Mouse (Mus musculus): Measurements from ENCODE around the gene Sirt3. TPM values are rescaled to one million over a fixed set of nuclear protein-coding genes. Genes with fewer than 3 reads are reported as not detected.

Sirt3 gene
- 40.9 and 41.6 TPM in 2 replicates for polyA plus RNA-seq (2016; fragmentation: Nextera tagmentation; extraction: Ambion mirVana)

DNA sequence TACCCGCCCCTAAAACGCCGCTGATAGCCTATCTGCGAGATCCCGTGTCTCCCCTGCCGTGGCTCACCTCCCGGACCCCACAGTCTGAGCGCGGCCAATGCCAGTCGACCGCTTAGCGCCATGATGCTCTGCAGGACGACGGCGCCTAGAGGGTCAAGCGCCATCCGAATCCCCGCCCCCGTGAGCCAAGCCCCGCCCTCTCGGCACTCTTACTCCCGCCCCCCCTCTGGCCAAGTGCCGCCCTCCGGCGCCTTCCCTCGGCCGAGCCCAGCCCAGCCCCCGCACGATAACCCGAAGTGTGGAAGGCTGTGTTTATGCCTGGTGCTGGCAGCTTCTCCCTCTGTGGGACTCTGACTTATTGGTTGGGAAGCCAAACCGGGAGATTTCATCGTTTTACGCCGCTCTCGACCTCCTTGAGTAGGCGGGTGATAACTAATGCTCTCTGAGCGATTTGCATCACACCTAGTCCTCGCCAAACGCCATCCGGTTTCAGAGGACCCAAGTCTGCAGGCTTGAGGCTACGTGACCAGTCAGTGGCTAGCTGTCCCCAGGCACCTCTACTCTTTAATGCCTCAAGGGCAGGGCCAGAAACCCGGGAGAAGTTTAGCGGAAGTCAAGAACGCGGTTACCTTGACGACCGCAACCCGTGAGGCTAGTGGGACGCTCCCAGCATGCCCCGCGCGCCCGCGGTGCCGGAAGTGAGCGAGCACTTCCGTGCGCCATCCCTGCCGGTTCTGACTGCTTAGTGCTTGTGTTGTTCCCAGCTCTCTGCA, at the start of gene Sirt3, which contains the start of gene Psmd13:
Gene Sirt3, minus strand, starts transcription at position 614 of the 773 bp plus-strand sequence.
Gene Psmd13, plus strand, starts transcription at position 273 of the 773 bp plus-strand sequence.
- Histone ChIP-seq H3K36me3 (peaks cover 33% of the 10 kb centered on the region), H3K27me3 (replicated peaks) (no peaks in the 10 kb centered on the region), H3K9me3 (replicated peaks) (no peaks in the 10 kb centered on the region), H3K4me1 (replicated peaks) (peaks cover 21% of the 10 kb centered on the region), H3K9ac (peak within 1 kb of the TSS; percentile 93), H3K4me3 (peak within 1 kb of the TSS; percentile 98), H3K27ac (ENCODE audit: poor library complexity, severe bottlenecking) (peak within 1 kb of the TSS; percentile 91), H3K4me2 (peak within 1 kb of the TSS; percentile 85)
- whole genome bisulfite sequencing = under 1% methylated on average over 59 of the region's 59 CpGs
- ATAC-seq (ENCODE audit: insufficient number of reproducible peaks, low FRiP score) = peak; percentile 98

DNA sequence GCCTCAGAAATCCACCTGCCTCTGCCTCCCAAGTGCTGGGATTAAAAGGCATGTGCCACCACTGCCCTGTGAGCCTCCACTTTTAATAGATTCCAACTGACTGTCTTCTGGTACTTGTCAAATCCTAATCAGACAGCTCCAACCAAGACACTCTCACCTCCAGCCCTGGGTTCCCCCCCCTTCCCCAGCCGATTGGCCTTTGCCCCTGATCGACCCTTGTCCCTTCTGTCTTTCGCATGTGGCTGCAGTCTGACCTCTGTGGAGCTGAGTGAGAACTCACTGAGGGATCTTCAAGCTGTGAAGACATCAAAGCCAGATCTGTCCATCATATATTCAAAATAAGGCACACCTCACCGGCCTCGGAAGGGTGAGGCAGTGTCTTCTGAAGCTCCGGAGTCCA, 45.1 kb upstream of the Sirt3 start:
- H3K36me3 ChIP-seq = no peaks in the 10 kb centered on the region
- 81% methylated on average over 6 of the region's 6 CpGs for WGBS
- peaks cover 10% of the 10 kb centered on the region for H3K4me1 ChIP-seq (replicated peaks)
- H3K9ac ChIP-seq = no peak overlapping the region
- no peak overlapping the region for H3K4me2 ChIP-seq
- no peak for ATAC-seq (ENCODE audit: insufficient number of reproducible peaks, low FRiP score)
- H3K27ac ChIP-seq (ENCODE audit: poor library complexity, severe bottlenecking) = no peak overlapping the region
- peaks cover 51% of the 10 kb centered on the region for H3K27me3 ChIP-seq (replicated peaks)
- H3K9me3 ChIP-seq (replicated peaks) = 0 out of 2 replicates have a peak, but pooled peaks cover 7% of the 10 kb centered on the region
- H3K4me3 ChIP-seq = no peak overlapping the region

DNA sequence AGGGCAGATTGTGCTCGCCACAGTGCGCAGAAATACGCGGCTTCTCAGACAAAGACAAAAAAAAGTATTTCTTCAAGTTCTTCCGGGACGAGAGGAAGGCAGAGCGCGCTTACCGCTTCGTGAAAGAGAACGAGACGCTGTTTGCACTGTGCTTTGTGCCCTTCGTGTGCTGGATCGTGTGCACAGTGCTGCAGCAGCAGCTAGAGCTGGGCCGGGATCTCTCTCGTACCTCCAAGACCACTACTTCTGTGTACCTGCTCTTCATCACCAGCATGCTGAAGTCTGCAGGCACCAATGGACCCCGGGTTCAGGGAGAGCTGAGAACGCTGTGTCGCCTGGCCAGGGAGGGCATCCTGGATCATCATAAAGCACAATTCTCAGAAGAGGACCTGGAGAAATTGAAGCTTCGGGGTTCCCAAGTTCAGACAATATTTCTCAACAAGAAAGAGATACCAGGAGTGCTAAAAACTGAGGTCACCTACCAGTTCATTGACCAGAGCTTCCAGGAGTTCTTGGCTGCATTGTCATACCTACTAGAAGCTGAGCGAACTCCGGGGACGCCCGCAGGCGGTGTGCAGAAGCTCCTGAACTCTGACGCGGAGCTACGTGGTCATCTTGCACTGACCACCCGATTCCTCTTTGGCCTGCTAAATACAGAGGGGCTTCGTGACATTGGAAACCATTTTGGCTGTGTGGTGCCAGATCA, 41.1 kb upstream of the Sirt3 start:
- Histone ChIP-seq H3K4me1 (replicated peaks) (peaks cover 11% of the 10 kb centered on the region), H3K4me3 (peak overlapping the region; percentile 39)

DNA sequence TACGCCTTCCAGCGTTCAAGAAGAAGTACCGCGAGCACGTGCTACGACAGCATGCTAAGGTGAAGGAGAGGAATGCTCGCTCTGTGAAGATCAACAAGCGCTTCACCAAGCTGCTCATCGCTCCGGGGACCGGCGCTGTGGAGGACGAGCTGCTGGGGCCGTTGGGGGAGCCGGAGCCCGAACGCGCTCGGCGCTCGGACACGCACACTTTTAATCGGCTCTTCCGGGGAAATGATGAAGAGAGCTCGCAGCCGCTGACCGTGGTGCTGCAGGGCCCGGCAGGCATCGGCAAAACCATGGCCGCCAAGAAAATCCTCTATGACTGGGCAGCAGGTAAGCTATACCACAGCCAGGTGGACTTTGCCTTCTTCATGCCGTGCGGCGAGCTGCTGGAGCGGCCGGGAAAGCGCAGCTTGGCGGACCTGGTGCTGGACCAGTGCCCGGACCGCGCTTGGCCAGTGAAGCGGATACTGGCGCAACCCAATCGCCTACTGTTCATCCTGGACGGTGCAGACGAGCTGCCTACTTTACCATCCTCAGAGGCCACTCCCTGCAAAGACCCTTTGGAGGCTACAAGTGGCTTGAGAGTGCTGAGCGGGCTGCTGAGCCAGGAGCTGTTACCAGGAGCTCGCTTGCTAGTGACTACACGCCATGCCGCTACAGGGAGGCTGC, 40.4 kb upstream of the Sirt3 start:
- H3K4me1 ChIP-seq (replicated peaks) = peaks cover 11% of the 10 kb centered on the region
- H3K36me3 ChIP-seq = no peaks in the 10 kb centered on the region
- peaks cover 89% of the 10 kb centered on the region for H3K27me3 ChIP-seq (replicated peaks)
- no peak overlapping the region for H3K27ac ChIP-seq (ENCODE audit: poor library complexity, severe bottlenecking)
- 3% methylated on average over 49 of the region's 49 CpGs for WGBS
- H3K4me2 ChIP-seq = peak overlapping the region; percentile 66
- no peaks in the 10 kb centered on the region for H3K9me3 ChIP-seq (replicated peaks)
- ATAC-seq (ENCODE audit: insufficient number of reproducible peaks, low FRiP score) = no peak
- H3K9ac ChIP-seq = peak overlapping the region; percentile 11; the same call in 1 of the 2 replicates
- peak overlapping the region; percentile 39 for H3K4me3 ChIP-seq

More for the DNA sequence above, 41.1 kb upstream of the Sirt3 start:
- Histone ChIP-seq H3K9ac (no peak overlapping the region), H3K9me3 (replicated peaks) (no peaks in the 10 kb centered on the region), H3K27me3 (replicated peaks) (peaks cover 84% of the 10 kb centered on the region), H3K4me2 (peak overlapping the region; percentile 66), H3K36me3 (no peaks in the 10 kb centered on the region), H3K27ac (ENCODE audit: poor library complexity, severe bottlenecking) (no peak overlapping the region)
- 24% methylated on average over 30 of the region's 30 CpGs for WGBS
- ATAC-seq (ENCODE audit: insufficient number of reproducible peaks, low FRiP score) = no peak

DNA sequence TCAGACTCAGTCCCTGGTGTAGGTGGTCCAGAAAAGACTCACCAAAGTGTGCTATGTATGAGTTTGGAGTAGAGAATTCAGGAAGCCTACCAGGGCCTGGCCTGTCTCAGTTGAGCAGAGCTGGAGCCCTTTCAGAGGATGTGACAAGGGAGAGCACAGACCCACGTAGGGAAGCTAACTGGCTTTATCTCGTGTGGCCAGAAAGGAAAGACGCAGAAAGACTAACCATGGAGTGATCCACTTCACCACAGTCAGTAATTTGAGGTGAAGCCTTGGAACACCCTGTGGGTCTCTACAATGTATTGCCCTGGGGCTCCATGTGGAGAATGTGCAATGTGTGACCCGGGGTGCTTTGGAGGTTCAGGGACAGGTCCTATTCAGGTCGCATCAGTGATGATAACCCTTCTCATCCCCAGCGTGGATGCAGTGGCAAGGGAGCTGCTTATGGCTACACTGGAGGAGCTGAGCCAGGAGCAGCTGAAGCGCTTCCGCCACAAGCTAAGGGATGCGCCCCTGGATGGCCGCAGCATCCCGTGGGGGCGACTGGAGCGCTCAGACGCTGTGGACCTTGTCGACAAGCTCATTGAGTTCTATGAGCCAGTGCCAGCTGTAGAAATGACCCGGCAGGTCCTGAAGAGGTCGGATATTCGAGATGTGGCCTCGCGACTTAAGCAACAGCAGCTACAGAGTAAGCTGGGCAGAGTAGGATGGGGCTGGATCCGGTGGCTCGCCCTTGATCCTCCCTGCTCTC, 39.3 kb upstream of the Sirt3 start:
- H3K27me3 ChIP-seq (replicated peaks) = peaks cover 87% of the 10 kb centered on the region
- H3K9ac ChIP-seq = no peak overlapping the region
- H3K4me1 ChIP-seq (replicated peaks) = peaks cover 11% of the 10 kb centered on the region
- no peak overlapping the region for H3K4me3 ChIP-seq
- H3K9me3 ChIP-seq (replicated peaks) = no peaks in the 10 kb centered on the region
- no peak overlapping the region for H3K4me2 ChIP-seq
- no peaks in the 10 kb centered on the region for H3K36me3 ChIP-seq
- no peak overlapping the region for H3K27ac ChIP-seq (ENCODE audit: poor library complexity, severe bottlenecking)
- WGBS = 22% methylated on average over 22 of the region's 22 CpGs
- no peak for ATAC-seq (ENCODE audit: insufficient number of reproducible peaks, low FRiP score)

DNA sequence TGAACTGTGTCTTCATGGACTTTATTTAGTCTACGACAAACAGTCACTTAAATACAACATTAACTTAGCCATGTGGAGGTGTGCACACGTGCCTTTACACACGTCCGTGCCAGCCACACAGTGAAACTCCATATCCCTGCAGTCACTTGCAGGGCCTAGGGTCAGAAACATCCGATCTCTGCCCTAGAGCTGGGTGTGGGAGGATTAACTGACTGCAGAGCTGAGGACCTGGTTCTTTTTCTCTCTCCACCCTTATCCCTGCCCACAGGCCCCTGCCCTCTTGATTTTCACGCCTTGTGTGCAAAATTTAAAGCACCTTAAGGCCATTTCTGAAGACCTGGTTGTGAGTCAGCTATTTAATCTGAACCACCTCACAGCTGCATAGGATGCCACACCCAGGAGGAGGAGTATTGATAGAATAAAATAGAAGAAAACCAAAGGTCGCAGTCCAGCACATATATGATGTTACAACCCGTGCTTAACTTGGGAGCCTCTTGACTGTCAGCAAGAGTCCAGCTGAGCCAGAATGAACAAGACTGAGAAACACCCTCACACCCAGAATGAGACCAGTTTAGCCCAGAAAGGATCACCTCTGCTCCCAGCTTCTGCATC, 38.4 kb upstream of the Sirt3 start, which contains the start of gene Nlrp6:
Gene Nlrp6, plus strand, starts transcription at position 485 of the 612 bp plus-strand sequence.
- WGBS = 71% methylated on average over 8 of the region's 8 CpGs
- no peak within 1 kb of the TSS for H3K9ac ChIP-seq
- no peak for ATAC-seq (ENCODE audit: insufficient number of reproducible peaks, low FRiP score)

DNA sequence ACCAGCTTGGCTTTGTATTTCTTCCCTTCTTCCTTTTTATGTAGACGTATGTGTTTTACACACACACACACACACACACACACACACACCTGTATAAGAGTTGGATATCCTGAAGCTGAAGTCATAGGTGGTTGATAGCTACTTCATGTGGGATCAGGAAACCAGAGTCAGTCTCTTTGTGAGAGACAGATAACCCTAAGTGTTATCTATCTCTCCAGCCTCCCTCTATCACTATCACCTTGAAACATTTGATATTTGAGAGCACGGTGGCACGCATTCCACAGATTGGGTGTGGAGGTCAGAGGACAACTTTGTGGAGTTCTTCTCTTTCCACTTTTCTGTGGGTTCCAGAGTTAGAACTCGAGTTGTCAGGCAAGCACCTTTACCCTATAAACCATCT, 37.8 kb upstream of the Sirt3 start:
- no peak overlapping the region for H3K4me3 ChIP-seq
- 38% methylated on average over 4 of the region's 4 CpGs for WGBS
- no peak for ATAC-seq (ENCODE audit: insufficient number of reproducible peaks, low FRiP score)
- H3K9ac ChIP-seq = no peak overlapping the region
- no peaks in the 10 kb centered on the region for H3K9me3 ChIP-seq (replicated peaks)
- H3K36me3 ChIP-seq = no peaks in the 10 kb centered on the region
- H3K27me3 ChIP-seq (replicated peaks) = peaks cover 80% of the 10 kb centered on the region
- no peak overlapping the region for H3K4me2 ChIP-seq
- peaks cover 11% of the 10 kb centered on the region for H3K4me1 ChIP-seq (replicated peaks)
- H3K27ac ChIP-seq (ENCODE audit: poor library complexity, severe bottlenecking) = no peak overlapping the region

More for the DNA sequence above, 38.4 kb upstream of the Sirt3 start, which contains the start of gene Nlrp6:
- Histone ChIP-seq H3K36me3 (no peaks in the 10 kb centered on the region), H3K9me3 (replicated peaks) (no peaks in the 10 kb centered on the region), H3K4me1 (replicated peaks) (peaks cover 11% of the 10 kb centered on the region), H3K27ac (ENCODE audit: poor library complexity, severe bottlenecking) (no peak within 1 kb of the TSS), H3K4me3 (no peak within 1 kb of the TSS), H3K4me2 (no peak within 1 kb of the TSS), H3K27me3 (replicated peaks) (peaks cover 85% of the 10 kb centered on the region)

DNA sequence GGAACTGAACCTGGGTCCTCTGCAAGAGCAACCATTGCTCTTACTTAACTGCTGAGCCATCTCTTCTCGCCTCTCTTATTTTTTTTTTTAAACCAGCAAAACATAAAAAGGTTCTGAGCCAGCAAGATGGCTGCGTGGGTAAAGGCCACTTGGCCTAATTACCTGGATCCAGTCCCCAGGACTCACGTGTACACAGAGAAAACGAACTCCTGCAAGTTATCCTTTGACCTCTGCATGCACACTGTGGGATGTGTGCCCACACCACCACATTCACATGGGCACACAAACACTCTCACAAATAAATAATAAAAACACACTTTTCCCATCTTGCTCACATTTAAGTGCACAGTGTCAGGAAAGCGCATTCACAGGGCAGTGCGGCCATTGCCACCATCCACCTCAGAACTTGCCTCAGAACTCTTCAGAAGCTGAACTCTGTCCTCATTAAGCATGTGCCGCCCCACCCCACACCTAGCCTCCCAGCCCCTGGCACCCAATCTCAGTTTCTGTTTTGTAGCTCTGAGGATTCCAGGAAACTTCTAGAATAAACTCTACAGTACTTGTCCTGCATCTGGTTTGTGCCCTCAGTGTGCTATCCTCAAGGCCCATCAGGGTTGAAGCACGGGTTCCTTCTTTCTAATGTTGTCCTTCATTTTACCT, 32.1 kb upstream of the Sirt3 start:
- Histone ChIP-seq H3K27me3 (replicated peaks) (peaks cover 34% of the 10 kb centered on the region), H3K9ac (no peak overlapping the region), H3K27ac (ENCODE audit: poor library complexity, severe bottlenecking) (no peak overlapping the region), H3K4me3 (no peak overlapping the region), H3K36me3 (no peaks in the 10 kb centered on the region), H3K4me1 (replicated peaks) (no peaks in the 10 kb centered on the region), H3K4me2 (no peak overlapping the region), H3K9me3 (replicated peaks) (no peaks in the 10 kb centered on the region)
- WGBS = 80% methylated on average over 8 of the region's 8 CpGs
- ATAC-seq (ENCODE audit: insufficient number of reproducible peaks, low FRiP score) = no peak

DNA sequence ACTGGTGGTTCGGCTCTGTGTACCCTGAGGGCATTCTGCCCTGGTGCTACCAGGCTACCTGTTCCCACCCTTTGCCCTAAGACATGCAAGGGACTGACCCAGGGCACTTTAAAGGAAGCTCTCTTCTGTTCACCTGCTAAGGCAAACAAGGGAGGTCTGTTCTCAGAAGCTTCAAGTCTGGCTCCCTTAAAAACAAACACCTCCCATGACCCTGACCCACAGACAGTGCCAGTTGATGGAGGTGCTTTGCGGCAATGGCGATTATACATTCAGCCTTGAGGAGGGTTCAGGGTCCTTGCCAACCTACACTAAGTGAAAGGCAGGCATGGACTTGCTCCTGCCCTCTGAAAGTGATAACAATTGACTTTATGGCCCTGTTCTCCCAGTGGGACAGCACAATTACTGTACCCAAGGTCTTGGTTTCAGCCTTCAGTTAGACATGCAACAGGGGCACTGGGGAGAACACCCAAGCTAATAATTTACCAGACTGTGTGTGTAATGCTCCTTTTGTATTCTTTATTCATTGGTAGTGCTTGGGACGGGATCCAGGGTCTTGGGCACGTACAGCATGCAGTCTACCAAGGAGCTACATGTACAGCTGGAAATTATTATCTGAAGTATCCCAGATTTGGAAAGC, 30.9 kb upstream of the Sirt3 start:
- H3K4me3 ChIP-seq = no peak overlapping the region
- no peak overlapping the region for H3K9ac ChIP-seq
- no peak overlapping the region for H3K27ac ChIP-seq (ENCODE audit: poor library complexity, severe bottlenecking)
- WGBS = 77% methylated on average over 5 of the region's 5 CpGs
- H3K36me3 ChIP-seq = no peaks in the 10 kb centered on the region
- H3K27me3 ChIP-seq (replicated peaks) = peaks cover 25% of the 10 kb centered on the region
- H3K9me3 ChIP-seq (replicated peaks) = no peaks in the 10 kb centered on the region
- H3K4me1 ChIP-seq (replicated peaks) = no peaks in the 10 kb centered on the region
- no peak overlapping the region for H3K4me2 ChIP-seq
- no peak for ATAC-seq (ENCODE audit: insufficient number of reproducible peaks, low FRiP score)
